Mouse (Mus musculus): ENCODE results near the gene Agpat4.

GRCm38 (mm10) chr17:12104245-12104644, 14.3 kb upstream of the Agpat4 start:
- no peak for TF ChIP-seq CTCF (IDR thresholded peaks at IDR 0.05; ENCODE audit: low read depth)
- no peak for TF ChIP-seq EP300 (IDR thresholded peaks at IDR 0.05; ENCODE audit: low read depth)

Data from liver, postnatal 0 days (tissue).